Mouse (Mus musculus) gastrocnemius, postnatal 36 days (tissue): ENCODE data around the gene Nup210. TPM values are rescaled to one million over a fixed set of nuclear protein-coding genes. Genes with fewer than 3 reads are reported as not detected.
"Not testable (repeated sequence)": the region's sequence is repeated elsewhere in the genome, so short reads cannot be mapped to it uniquely, and the experiment has no call there.

Source experiments
- DNase-seq, 2 experiments: peaks; one replicate each; pipeline ENCODE4 v3.0.0; 2022
- intact Hi-C: fragments of 180-260 bp; cut with DNase I; formaldehyde crosslinking; loops from one replicate; pipeline ENCODE4 v1.15.1; 2025
- total RNA-seq, 2 experiments: library from RNA; stranded (reverse); gene quantifications; 2 replicates each; pipeline ENCODE4 v1.2.3; 2021

Gene Nup210
- total RNA-seq, 2 experiments from 2014 or later: 21.1 to 26.3 TPM

GRCm38 (mm10) chr6:91108917-91109450, 7.6 kb downstream of the Nup210 start:
- intact Hi-C loops: no loop called here
- DNase-seq: no peak

GRCm38 (mm10) chr6:91108301-91108916, 8.2 kb downstream of the Nup210 start:
- intact Hi-C loops: no loop called here
- no peak for DNase-seq

GRCm38 (mm10) chr6:91105400-91106129, 11.1 kb downstream of the Nup210 start:
- no peak for DNase-seq
- intact Hi-C loops: no loop called here

GRCm38 (mm10) chr6:91104765-91105399, 11.7 kb downstream of the Nup210 start:
- intact Hi-C loops: no loop called here

GRCm38 (mm10) chr6:91103421-91103820, 13.2 kb downstream of the Nup210 start:
- intact Hi-C loops, DNase-seq: not testable (repeated sequence)

More at GRCm38 (mm10) chr6:91104765-91105399, 11.7 kb downstream of the Nup210 start:
- no peak for DNase-seq

GRCm38 (mm10) chr6:91100621-91101020, 16.0 kb downstream of the Nup210 start:
- intact Hi-C loops: no loop called here
- no peak for DNase-seq

GRCm38 (mm10) chr6:91097879-91098278, 18.8 kb downstream of the Nup210 start:
- intact Hi-C loops: no loop called here
- DNase-seq: no peak

- no peak for DNase-seq
- intact Hi-C loops: no loop called here
These were observed 21.5 kb downstream of the Nup210 start for GRCm38 (mm10) chr6:91095072-91095601.

GRCm38 (mm10) chr6:91092216-91092899, 24.3 kb downstream of the Nup210 start:
- no peak for DNase-seq
- intact Hi-C loops: no loop called here

GRCm38 (mm10) chr6:91085114-91085892, 31.3 kb downstream of the Nup210 start:
- no peak for DNase-seq
- intact Hi-C loops: no loop called here

GRCm38 (mm10) chr6:91080033-91080432, 36.6 kb downstream of the Nup210 start:
- no peak for DNase-seq
- intact Hi-C loops: loop anchor here (5.0 kb wide), 2 partner anchors 37 to 258 kb away; partner anchors contain the start of gene Nup210

GRCm38 (mm10) chr6:91076249-91076648, 40.4 kb downstream of the Nup210 start:
- intact Hi-C loops: no loop called here
- DNase-seq: peak; percentile 48 to 58

GRCm38 (mm10) chr6:91068511-91068910, 48.1 kb downstream of the Nup210 start:
- intact Hi-C loops: no loop called here
- no peak for DNase-seq

GRCm38 (mm10) chr6:91067048-91067447, 49.6 kb downstream of the Nup210 start:
- peak; percentile 20 to 28 for DNase-seq
- intact Hi-C loops: no loop called here

GRCm38 (mm10) chr6:91061296-91061695, 55.3 kb downstream of the Nup210 start:
- no peak for DNase-seq
- intact Hi-C loops: no loop called here

- intact Hi-C loops: loop anchor here (1.0 kb wide), 1 partner anchor 80 kb away; no protein-coding TSS in a partner anchor
- peak; percentile 31 to 43 for DNase-seq
These were observed 56.9 kb downstream of the Nup210 start for GRCm38 (mm10) chr6:91059711-91060110.

GRCm38 (mm10) chr6:91057989-91058388, 58.6 kb downstream of the Nup210 start:
- intact Hi-C loops: no loop called here
- no peak for DNase-seq

- intact Hi-C loops: no loop called here
- DNase-seq: no peak
These were observed 60.3 kb downstream of the Nup210 start for GRCm38 (mm10) chr6:91056348-91056747.

GRCm38 (mm10) chr6:91052572-91052971, 64.1 kb downstream of the Nup210 start:
- intact Hi-C loops: no loop called here

GRCm38 (mm10) chr6:91048019-91048418, 68.6 kb downstream of the Nup210 start:
- no peak for DNase-seq
- intact Hi-C loops: no loop called here

More at GRCm38 (mm10) chr6:91052572-91052971, 64.1 kb downstream of the Nup210 start:
- DNase-seq: no peak
